Mouse (Mus musculus): Measurements from ENCODE around the gene Pde3a.

GRCm38 (mm10) chr6:141352277-141352676 is 103.2 kb downstream of the Pde3a start:
- TF ChIP-seq POLR2A (IDR thresholded peaks at IDR 0.05; ENCODE audit: borderline replicate concordance, extremely low read depth, insufficient read depth, insufficient read length, poor library complexity, severe bottlenecking) (no peak), CTCF (IDR thresholded peaks at IDR 0.05; ENCODE audit: borderline replicate concordance, extremely low read depth, insufficient read depth, insufficient read length) (no peak)
